Mouse (Mus musculus) MEL (cell line): ENCODE measurements around the gene Fgf5. TPM values are rescaled to one million over a fixed set of nuclear protein-coding genes. Genes with fewer than 3 reads are reported as not detected.

Experiments used
- DNase-seq: peaks from one replicate; pipeline ENCODE4 v3.0.0; 2011; ENCODE audit warnings: low read depth, low spot score
- H3K27ac ChIP-seq: 2 replicates; pipeline ENCODE4 v1.5.1; 2012; ENCODE audit warnings: low read depth, mild to moderate bottlenecking, control low read depth, low read length, moderate library complexity; ENCODE audit not compliant: control insufficient read depth
- H3K27me3 ChIP-seq, 2 experiments: fragments of 150-350 bp in 1 of 2; sonication (generic) in 1 of 2; 2 replicates each; pipeline ENCODE4 v1.6.1; 2012; ENCODE audit warnings: low read length in 2 of 2, mild to moderate bottlenecking in 2 of 2, improper control_type of control experiment in 1 of 2, moderate library complexity in 1 of 2; ENCODE audit not compliant: insufficient read depth in 2 of 2, control insufficient read depth in 1 of 2
- H3K36me3 ChIP-seq, 2 experiments: 2 replicates each; pipeline ENCODE4 v1.6.1; 2012 to 2014; ENCODE audit warnings: low read length in 2 of 2, improper control_type of control experiment in 1 of 2, inconsistent platforms in 1 of 2, mild to moderate bottlenecking in 1 of 2; ENCODE audit not compliant: insufficient read depth in 2 of 2, control insufficient read depth in 1 of 2
- H3K4me1 ChIP-seq, 2 experiments: fragments of 150-350 bp in 1 of 2; sonication (generic) in 1 of 2; 2 replicates each; pipeline ENCODE4 v1.6.1; 2012; ENCODE audit warnings: low read length in 2 of 2, improper control_type of control experiment in 1 of 2, mild to moderate bottlenecking in 1 of 2; ENCODE audit not compliant: insufficient read depth in 2 of 2, control insufficient read depth in 1 of 2
- H3K4me3 ChIP-seq, 2 experiments: fragments of 150-350 bp in 1 of 2; sonication (generic) in 1 of 2; 2 replicates each; pipeline ENCODE4 v1.5.1; 2012; ENCODE audit warnings: low read depth in 2 of 2, low read length in 2 of 2, mild to moderate bottlenecking in 2 of 2, moderate library complexity in 2 of 2, control low read depth in 1 of 2, improper control_type of control experiment in 1 of 2; ENCODE audit not compliant: control insufficient read depth in 1 of 2, insufficient read depth in 1 of 2
- H3K79me2 ChIP-seq: 2 replicates; pipeline ENCODE4 v1.6.1; 2012; ENCODE audit warnings: mild to moderate bottlenecking, low read length, moderate library complexity; ENCODE audit not compliant: control insufficient read depth, poor library complexity, insufficient read depth
- H3K9ac ChIP-seq: 2 replicates; pipeline ENCODE4 v1.6.1; 2012; ENCODE audit warnings: low read depth, mild to moderate bottlenecking, control low read depth, low read length, moderate library complexity; ENCODE audit not compliant: control insufficient read depth, poor library complexity, severe bottlenecking
- H3K9me3 ChIP-seq: fragments of 150-350 bp; sonication (generic); replicated peaks from 2 replicates; pipeline ENCODE4 v1.6.1; 2012; ENCODE audit warnings: mild to moderate bottlenecking, low read length, improper control_type of control experiment, moderate library complexity; ENCODE audit not compliant: insufficient read depth
- CTCF ChIP-seq, 3 experiments: IDR thresholded peaks in 2 of 3; conservative IDR thresholded peaks in 1 of 3; 2 replicates each; pipeline ENCODE4 v1.5.1; 2011 to 2012; ENCODE audit warnings: low read length in 3 of 3, low read depth in 2 of 3, mild to moderate bottlenecking in 2 of 3, improper control_type of control experiment in 1 of 3, inconsistent platforms in 1 of 3, mixed read lengths in 1 of 3, moderate library complexity in 1 of 3; ENCODE audit not compliant: control insufficient read depth in 1 of 3, insufficient read depth in 1 of 3, poor library complexity in 1 of 3, severe bottlenecking in 1 of 3
- E2F4 ChIP-seq: IDR thresholded peaks from 2 replicates; pipeline ENCODE4 v1.6.1; 2011; ENCODE audit warnings: low read depth, low read length, improper control_type of control experiment, borderline replicate concordance
- ELF1 ChIP-seq: IDR thresholded peaks from 2 replicates; pipeline ENCODE4 v1.6.1; 2014; ENCODE audit warnings: low read depth, mild to moderate bottlenecking, inconsistent platforms, low read length, improper control_type of control experiment, moderate library complexity
- ETS1 ChIP-seq: IDR thresholded peaks from 2 replicates; pipeline ENCODE4 v1.6.1; 2012; ENCODE audit warnings: low read depth, mild to moderate bottlenecking, inconsistent platforms, low read length, improper control_type of control experiment, moderate library complexity
- JUND ChIP-seq: IDR thresholded peaks from 2 replicates; pipeline ENCODE4 v1.6.1; 2011; ENCODE audit warnings: low read depth, mild to moderate bottlenecking, improper control_type of control experiment, low read length
- MAFK ChIP-seq: IDR thresholded peaks from 2 replicates; pipeline ENCODE4 v1.6.1; 2011; ENCODE audit warnings: low read depth, mild to moderate bottlenecking, low read length, improper control_type of control experiment, borderline replicate concordance
- MAZ ChIP-seq: IDR thresholded peaks from 2 replicates; pipeline ENCODE4 v1.6.1; 2012; ENCODE audit warnings: low read depth, mild to moderate bottlenecking, inconsistent platforms, low read length, improper control_type of control experiment
- MYC ChIP-seq: IDR thresholded peaks from 2 replicates; pipeline ENCODE4 v1.6.1; 2011; ENCODE audit warnings: low read depth, mild to moderate bottlenecking, low read length, improper control_type of control experiment, moderate library complexity
- NRF1 ChIP-seq: IDR thresholded peaks from 2 replicates; pipeline ENCODE4 v1.6.1; 2014; ENCODE audit warnings: low read depth, mild to moderate bottlenecking, inconsistent platforms, low read length, improper control_type of control experiment, moderate library complexity; ENCODE audit not compliant: poor library complexity, insufficient read depth, severe bottlenecking
- POLR2AphosphoS2 ChIP-seq: IDR thresholded peaks from 2 replicates; pipeline ENCODE4 v1.6.1; 2011; ENCODE audit warnings: low read length, improper control_type of control experiment
- POLR2AphosphoS5 ChIP-seq: IDR thresholded peaks from 2 replicates; pipeline ENCODE4 v1.6.1; 2012; ENCODE audit warnings: low read depth, borderline replicate concordance, mild to moderate bottlenecking, inconsistent platforms, low read length, moderate library complexity, mixed read lengths
- RAD21 ChIP-seq: IDR thresholded peaks from 2 replicates; pipeline ENCODE4 v1.6.1; 2011; ENCODE audit warnings: mild to moderate bottlenecking, low read depth, low read length, improper control_type of control experiment
- RCOR1 ChIP-seq: IDR thresholded peaks from 2 replicates; pipeline ENCODE4 v1.6.1; 2012; ENCODE audit warnings: low read depth, mild to moderate bottlenecking, inconsistent platforms, low read length, improper control_type of control experiment
- SIN3A ChIP-seq: IDR thresholded peaks from 2 replicates; pipeline ENCODE4 v1.6.1; 2012; ENCODE audit warnings: low read length, improper control_type of control experiment, inconsistent platforms
- TAL1 ChIP-seq: IDR thresholded peaks from 2 replicates; pipeline ENCODE4 v1.6.1; 2012; ENCODE audit warnings: mild to moderate bottlenecking, inconsistent platforms, low read length, moderate library complexity, mixed read lengths
- TBP ChIP-seq: IDR thresholded peaks from 2 replicates; pipeline ENCODE4 v1.8.0; 2011; ENCODE audit warnings: low read depth, low read length, improper control_type of control experiment
- UBTF ChIP-seq: IDR thresholded peaks from 2 replicates; pipeline ENCODE4 v1.6.1; 2012; ENCODE audit warnings: low read depth, mild to moderate bottlenecking, inconsistent platforms, low read length, improper control_type of control experiment, moderate library complexity, borderline replicate concordance; ENCODE audit not compliant: insufficient read depth
- USF1 ChIP-seq: IDR thresholded peaks from 2 replicates; pipeline ENCODE4 v1.6.1; 2014; ENCODE audit warnings: low read depth, mild to moderate bottlenecking, inconsistent platforms, low read length, improper control_type of control experiment, moderate library complexity
- ZC3H11A ChIP-seq: IDR thresholded peaks from 2 replicates; pipeline ENCODE4 v1.6.1; 2012; ENCODE audit warnings: low read depth, mild to moderate bottlenecking, inconsistent platforms, low read length, improper control_type of control experiment
- ZKSCAN1 ChIP-seq: IDR thresholded peaks from 2 replicates; pipeline ENCODE4 v1.6.1; 2012; ENCODE audit warnings: low read depth, mild to moderate bottlenecking, inconsistent platforms, low read length, improper control_type of control experiment, moderate library complexity
- ZNF384 ChIP-seq: IDR thresholded peaks from 2 replicates; pipeline ENCODE4 v1.6.1; 2012; ENCODE audit warnings: low read depth, mild to moderate bottlenecking, inconsistent platforms, low read length, improper control_type of control experiment
- polyA plus RNA-seq, 2 experiments: library from polyadenylated mRNA; stranded (reverse) in 1 of 2; unstranded in 1 of 2; fragments of >175 nt in 1 of 2; fragments of >200 nt in 1 of 2; gene quantifications; 2 replicates each; pipeline versions ENCODE4 v1.2.1 to v1.2.4; 2012; ENCODE audit warnings: low replicate concordance in 2 of 2, low read depth in 1 of 2; ENCODE audit not compliant: insufficient read length in 2 of 2, insufficient read depth in 1 of 2, missing spikeins in 1 of 2
- total RNA-seq: library from RNA; depleted of rRNA; stranded (reverse); fragments of 300-350 nt; gene quantifications from 2 replicates; pipeline ENCODE4 v1.2.3, GENCODE M21; 2012

Fgf5 gene
- total and polyA plus RNA-seq, 3 experiments = not detected

DNA sequence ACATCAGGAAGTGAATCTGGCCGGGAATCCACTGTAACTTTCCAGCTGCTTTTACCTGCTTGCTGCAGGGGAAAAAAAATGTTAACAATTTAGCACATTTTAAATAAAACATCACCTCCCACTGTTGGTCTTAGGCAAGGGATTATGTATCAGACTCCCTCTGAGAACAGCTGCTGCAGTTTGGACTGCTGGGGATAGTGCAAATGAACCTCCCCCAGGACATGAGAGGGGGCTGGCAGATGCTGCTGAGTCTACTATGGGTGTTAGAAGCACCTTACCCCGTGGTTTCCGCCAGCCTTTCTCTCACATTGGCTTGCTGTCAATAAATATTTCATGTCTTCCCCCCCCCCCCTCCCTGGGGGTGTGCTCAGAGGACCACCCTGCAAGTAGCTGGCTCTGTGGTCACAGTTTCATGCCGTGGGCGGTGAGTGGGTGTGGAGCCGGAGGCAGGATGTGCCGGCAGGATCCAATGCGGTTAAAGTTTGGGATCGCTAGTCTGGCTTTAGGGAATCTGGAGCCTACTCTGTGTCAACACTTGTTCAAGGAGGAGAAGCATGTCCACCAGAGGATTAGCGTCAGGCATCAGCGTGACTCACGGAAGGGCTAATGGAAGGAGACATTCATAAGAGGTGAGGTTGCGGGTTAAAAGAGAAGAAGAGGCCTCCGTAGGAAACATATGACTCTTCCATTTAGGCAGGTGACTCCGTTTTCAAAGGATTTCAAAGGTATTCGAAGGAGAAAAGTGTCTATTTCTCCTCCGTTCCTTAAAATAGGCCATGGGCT is 29.9 kb downstream of the Fgf5 start:
- DNase-seq = no peak
- TF ChIP-seq UBTF = no peak
- TF ChIP-seq NRF1 = no peak
- TF ChIP-seq RCOR1 = no peak
- no peak for TF ChIP-seq CTCF (IDR thresholded peaks at IDR 0.05 in 2 of 3, conservative IDR thresholded peaks at IDR 0.05 in 1 of 3; ENCODE audit: control insufficient read depth in 1 of 3, insufficient read depth in 1 of 3, low read depth in 2 of 3, low read length in 3 of 3, poor library complexity in 1 of 3, severe bottlenecking in 1 of 3)
- no peak for TF ChIP-seq JUND
- no peak for TF ChIP-seq RAD21
- no peak for TF ChIP-seq MYC
- TF ChIP-seq ZNF384 = no peak
- TF ChIP-seq ZKSCAN1 = no peak
- no peak for TF ChIP-seq E2F4
- no peak for TF ChIP-seq USF1
- no peak for TF ChIP-seq TBP
- TF ChIP-seq ELF1 = no peak
- no peak for TF ChIP-seq ZC3H11A
- no peak for TF ChIP-seq POLR2AphosphoS5
- TF ChIP-seq POLR2AphosphoS2 = no peak
- H3K4me1 ChIP-seq = no peaks in the 10 kb centered on the region

DNA sequence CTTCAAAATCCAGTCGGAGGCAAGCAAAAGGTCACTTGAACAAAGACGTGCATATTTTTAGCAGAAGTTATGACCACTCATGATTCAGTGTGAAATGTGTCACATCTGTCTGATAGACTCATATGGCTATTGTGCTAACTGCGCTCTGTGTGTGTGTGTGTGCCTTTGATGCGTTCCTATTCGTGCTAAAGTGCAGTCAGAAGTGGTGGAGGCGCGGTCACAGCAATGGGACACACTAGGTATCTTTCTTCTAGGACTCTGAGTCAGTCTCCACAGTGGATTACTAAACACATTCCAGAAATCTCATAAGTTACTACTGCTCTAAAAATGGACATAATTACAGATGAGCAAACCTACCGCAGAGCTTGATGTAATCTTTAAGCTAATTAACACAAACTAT is 36.7 kb downstream of the Fgf5 start:
- DNase-seq = no peak
- TF ChIP-seq RAD21 = no peak
- no peak for TF ChIP-seq POLR2AphosphoS2
- TF ChIP-seq TAL1 = no peak
- no peak for TF ChIP-seq MYC
- TF ChIP-seq MAFK = no peak
- TF ChIP-seq ETS1 = no peak
- TF ChIP-seq MAZ = no peak
- no peak for TF ChIP-seq ELF1
- TF ChIP-seq SIN3A = no peak
- no peak overlapping the region for H3K9ac ChIP-seq
- no peak overlapping the region for H3K27ac ChIP-seq
- H3K36me3 ChIP-seq = no peaks in the 10 kb centered on the region
- H3K4me3 ChIP-seq = no peak overlapping the region
- no peaks in the 10 kb centered on the region for H3K4me1 ChIP-seq
- no peaks in the 10 kb centered on the region for H3K27me3 ChIP-seq
- H3K9me3 ChIP-seq = no peaks in the 10 kb centered on the region
- H3K79me2 ChIP-seq = no peaks in the 10 kb centered on the region

More for the DNA sequence above, 29.9 kb downstream of the Fgf5 start:
- H3K36me3 ChIP-seq = no peaks in the 10 kb centered on the region
- H3K79me2 ChIP-seq = no peaks in the 10 kb centered on the region
- no peak overlapping the region for H3K9ac ChIP-seq
- H3K27ac ChIP-seq = no peak overlapping the region
- no peaks in the 10 kb centered on the region for H3K9me3 ChIP-seq
- no peaks in the 10 kb centered on the region for H3K27me3 ChIP-seq
- no peak overlapping the region for H3K4me3 ChIP-seq
